Mouse (Mus musculus) liver, postnatal 0 days (tissue): ENCODE measurements around the gene Gm49384. TPM values are rescaled to one million over a fixed set of nuclear protein-coding genes. Genes with fewer than 3 reads are reported as not detected.

Source experiments
- ATAC-seq: fragments of 200-750 bp; cut with Nextera tagmentation; 2 replicates; pipeline ENCODE4 v1.8.0; 2017; ENCODE audit warnings: mild to moderate bottlenecking, moderate library complexity
- DNase-seq: peaks from one replicate; pipeline ENCODE4 v3.0.0-alpha.2; 2016
- H3K27ac ChIP-seq: fragments of 300-500 bp; sonication (generic); 2 replicates; pipeline ENCODE4 v1.5.1; 2014; ENCODE audit warnings: antibody characterized with exemption, moderate library complexity, mild to moderate bottlenecking, low read depth
- H3K27me3 ChIP-seq: fragments of 300-500 bp; sonication (generic); 2 replicates; pipeline ENCODE4 v1.6.1; 2014; ENCODE audit warnings: low read length, control low read depth, mixed read lengths; ENCODE audit not compliant: insufficient read depth
- H3K36me3 ChIP-seq: fragments of 300-500 bp; sonication (generic); replicated peaks from 2 replicates; pipeline ENCODE4 v1.6.1; 2014; ENCODE audit warnings: mild to moderate bottlenecking, control low read depth, low read length, moderate library complexity, mixed read lengths; ENCODE audit not compliant: insufficient read depth
- H3K4me1 ChIP-seq: fragments of 300-500 bp; sonication (generic); 2 replicates; pipeline ENCODE4 v1.6.1; 2014; ENCODE audit warnings: antibody characterized with exemption, mild to moderate bottlenecking, control low read depth; ENCODE audit not compliant: insufficient read depth
- H3K4me2 ChIP-seq: fragments of 300-500 bp; sonication (generic); 2 replicates; pipeline ENCODE4 v1.6.1; 2014; ENCODE audit warnings: low read depth, mild to moderate bottlenecking, low read length, moderate library complexity, mixed read lengths
- H3K4me3 ChIP-seq: fragments of 300-500 bp; sonication (generic); 2 replicates; pipeline ENCODE4 v1.5.1; 2014; ENCODE audit warnings: low read depth, low read length
- H3K9ac ChIP-seq: fragments of 300-500 bp; sonication (generic); replicated peaks from 2 replicates; pipeline ENCODE4 v1.6.1; 2014; ENCODE audit warnings: mild to moderate bottlenecking, moderate library complexity
- H3K9me3 ChIP-seq: fragments of 300-500 bp; sonication (generic); 2 replicates; pipeline ENCODE4 v1.6.1; 2016; ENCODE audit warnings: mild to moderate bottlenecking, control low read depth, low read length, mixed read lengths
- CTCF ChIP-seq: sonication (generic); IDR thresholded peaks from 2 replicates; pipeline ENCODE4 v1.5.1; 2016; ENCODE audit warnings: antibody characterized with exemption, low read depth
- EP300 ChIP-seq: IDR thresholded peaks from 2 replicates; pipeline ENCODE4 v1.6.1; 2016; ENCODE audit warnings: antibody characterized with exemption, low read depth, mild to moderate bottlenecking
- WGBS: fragments of 180-500 bp; shearing (Covaris S2); extraction: QIAGEN DNeasy Blood & Tissue Kit; methylation state at CpG from one replicate; pipeline ENCODE4 v1.1.7; 2014; ENCODE audit not compliant: insufficient replicate concordance; 5-methylcytosine and 5-hydroxymethylcytosine counted together
- polyA plus RNA-seq: library from polyadenylated mRNA; unstranded; fragments of >200 nt; fragmentation: Nextera tagmentation; extraction: Ambion mirVana; gene quantifications from 2 replicates; pipeline ENCODE4 v1.2.1, GENCODE M21; 2015

Gm49384 gene
- polyA plus RNA-seq, 1 experiment from 2014 or later = 9.5 TPM

GRCm38 (mm10) chr12:69216587-69216986 is 12.5 kb upstream of the Gm49384 start:
- Histone ChIP-seq H3K4me2 (no peak overlapping the region), H3K4me1 (no peaks in the 10 kb centered on the region), H3K27ac (no peak overlapping the region), H3K4me3 (no peak overlapping the region), H3K27me3 (no peaks in the 10 kb centered on the region), H3K9ac (no peak overlapping the region), H3K36me3 (peaks cover 50% of the 10 kb centered on the region), H3K9me3 (no peaks in the 10 kb centered on the region)
- no peak for DNase-seq
- TF ChIP-seq CTCF = no peak
- TF ChIP-seq EP300 = no peak
- no peak for ATAC-seq
- WGBS = 89% methylated on average over 7 of the region's 7 CpGs

- WGBS = 83% methylated on average over 3 of the region's 3 CpGs
- ATAC-seq (no peak), DNase-seq (no peak)
- Histone ChIP-seq H3K27me3 (no peaks in the 10 kb centered on the region), H3K4me1 (no peaks in the 10 kb centered on the region), H3K36me3 (peaks cover 45% of the 10 kb centered on the region), H3K4me2 (no peak overlapping the region), H3K4me3 (no peak overlapping the region), H3K27ac (no peak overlapping the region), H3K9ac (no peak overlapping the region), H3K9me3 (no peaks in the 10 kb centered on the region)
- no peak for TF ChIP-seq EP300
- TF ChIP-seq CTCF = no peak
Measured at GRCm38 (mm10) chr12:69215000-69215785, 11.1 kb upstream of the Gm49384 start.

- H3K27ac ChIP-seq = no peak overlapping the region
- no peak overlapping the region for H3K4me3 ChIP-seq
- no peak overlapping the region for H3K4me2 ChIP-seq
- no peaks in the 10 kb centered on the region for H3K9me3 ChIP-seq
- no peaks in the 10 kb centered on the region for H3K27me3 ChIP-seq
- TF ChIP-seq EP300 = no peak
- TF ChIP-seq CTCF = no peak
- 78% methylated on average over 7 of the region's 7 CpGs for WGBS
- no peaks in the 10 kb centered on the region for H3K4me1 ChIP-seq
- ATAC-seq (no peak), DNase-seq (no peak)
- H3K9ac ChIP-seq = no peak overlapping the region
- peaks cover 45% of the 10 kb centered on the region for H3K36me3 ChIP-seq
Measured at GRCm38 (mm10) chr12:69214393-69214792, 10.3 kb upstream of the Gm49384 start.

- DNase-seq = no peak
- H3K4me1 ChIP-seq = no peaks in the 10 kb centered on the region
- H3K4me2 ChIP-seq = no peak overlapping the region
- no peak for ATAC-seq
- no peak overlapping the region for H3K27ac ChIP-seq
- TF ChIP-seq CTCF (0 out of 2 replicates have a peak, but pooled peaks have one; percentile 1), EP300 (no peak)
- H3K9ac ChIP-seq = no peak overlapping the region
- H3K36me3 ChIP-seq = peaks cover 41% of the 10 kb centered on the region
- no peaks in the 10 kb centered on the region for H3K27me3 ChIP-seq
- WGBS = 90% methylated on average over 13 of the region's 13 CpGs
- no peaks in the 10 kb centered on the region for H3K9me3 ChIP-seq
- no peak overlapping the region for H3K4me3 ChIP-seq
Measured at GRCm38 (mm10) chr12:69213186-69213777, 9.2 kb upstream of the Gm49384 start.

GRCm38 (mm10) chr12:69211057-69211456 is 7.0 kb upstream of the Gm49384 start:
- 78% methylated on average over 5 of the region's 5 CpGs for WGBS
- Histone ChIP-seq H3K4me2 (no peak overlapping the region), H3K9ac (no peak overlapping the region), H3K27ac (no peak overlapping the region), H3K9me3 (no peaks in the 10 kb centered on the region), H3K4me1 (no peaks in the 10 kb centered on the region), H3K4me3 (no peak overlapping the region), H3K36me3 (peaks cover 33% of the 10 kb centered on the region), H3K27me3 (no peaks in the 10 kb centered on the region)
- peak; percentile 52 for TF ChIP-seq CTCF
- no peak for TF ChIP-seq EP300
- ATAC-seq (no peak), DNase-seq (no peak)

GRCm38 (mm10) chr12:69210056-69210979 is 6.3 kb upstream of the Gm49384 start:
- Histone ChIP-seq H3K9ac (no peak overlapping the region), H3K9me3 (no peaks in the 10 kb centered on the region), H3K27me3 (no peaks in the 10 kb centered on the region), H3K4me2 (no peak overlapping the region), H3K4me3 (no peak overlapping the region), H3K36me3 (peaks cover 33% of the 10 kb centered on the region), H3K4me1 (no peaks in the 10 kb centered on the region), H3K27ac (no peak overlapping the region)
- ATAC-seq (no peak), DNase-seq (no peak)
- TF ChIP-seq EP300 (no peak), CTCF (no peak)
- WGBS = 90% methylated on average over 18 of the region's 18 CpGs
